Mouse (Mus musculus): Measurements from ENCODE around the gene Pusl1. TPM values are rescaled to one million over a fixed set of nuclear protein-coding genes. Genes with fewer than 3 reads are reported as not detected.
A peak's percentile ranks its signal among the peaks of the same experiment; 100 is the strongest.

Gene Pusl1
- polyA plus RNA-seq (2012; rRNA removed), result 25.2 and 30.8 TPM in 2 replicates

- Histone ChIP-seq H3K27ac (ENCODE audit: insufficient read depth, low read depth, low read length) (peak within 1 kb of the TSS; percentile 100), H3K27me3 (ENCODE audit: control insufficient read depth, insufficient read depth, low read length) (no peaks in the 10 kb centered on the region), H3K4me1 (ENCODE audit: control insufficient read depth, insufficient read depth, insufficient read length, low read length) (peaks cover 21% of the 10 kb centered on the region), H3K36me3 (ENCODE audit: control insufficient read depth, insufficient read depth, low read length) (peaks cover 18% of the 10 kb centered on the region), H3K4me3 (ENCODE audit: low read depth, low read length) (peak within 1 kb of the TSS; percentile 90)
- no peak; the same call in 1 of the 2 replicates for TF ChIP-seq POLR2A (IDR thresholded peaks at IDR 0.05; ENCODE audit: low read depth, low read length)
- TF ChIP-seq CTCF (IDR thresholded peaks at IDR 0.05; ENCODE audit: extremely low read depth, insufficient read length, insufficient replicate concordance, low read depth, low read length), result no peak
- under 1% methylated on average over 52 of the region's 52 CpGs for WGBS
Measured at GRCm38 (mm10) chr4:155891551-155892001, at the start of gene Pusl1, which contains the start of gene Acap3. Pusl1 (minus strand) TSS chr4:155891781. Acap3 (plus strand) TSS chr4:155891822.

GRCm38 (mm10) chr4:155932031-155932430, 40.5 kb upstream of the Pusl1 start:
- Histone ChIP-seq H3K27ac (ENCODE audit: insufficient read depth, low read depth, low read length) (no peak overlapping the region), H3K4me1 (ENCODE audit: control insufficient read depth, insufficient read depth, insufficient read length, low read length) (no peaks in the 10 kb centered on the region), H3K4me3 (ENCODE audit: low read depth, low read length) (no peak overlapping the region), H3K27me3 (ENCODE audit: control insufficient read depth, insufficient read depth, low read length) (peaks cover 2% of the 10 kb centered on the region; the same call in 1 of the 2 replicates), H3K36me3 (ENCODE audit: control insufficient read depth, insufficient read depth, low read length) (no peaks in the 10 kb centered on the region)
- TF ChIP-seq CTCF (IDR thresholded peaks at IDR 0.05; ENCODE audit: extremely low read depth, insufficient read length, insufficient replicate concordance, low read depth, low read length) (no peak), POLR2A (IDR thresholded peaks at IDR 0.05; ENCODE audit: low read depth, low read length) (no peak)
- 33% methylated on average over 1 of the region's 1 CpGs for WGBS

GRCm38 (mm10) chr4:155908751-155909150, 17.2 kb upstream of the Pusl1 start:
- WGBS, result 76% methylated on average over 4 of the region's 4 CpGs
- Histone ChIP-seq H3K4me1 (ENCODE audit: control insufficient read depth, insufficient read depth, insufficient read length, low read length) (no peaks in the 10 kb centered on the region), H3K4me3 (ENCODE audit: low read depth, low read length) (no peak overlapping the region), H3K36me3 (ENCODE audit: control insufficient read depth, insufficient read depth, low read length) (peaks cover 3% of the 10 kb centered on the region), H3K27me3 (ENCODE audit: control insufficient read depth, insufficient read depth, low read length) (no peaks in the 10 kb centered on the region), H3K27ac (ENCODE audit: insufficient read depth, low read depth, low read length) (no peak overlapping the region)
- no peak for TF ChIP-seq CTCF (IDR thresholded peaks at IDR 0.05; ENCODE audit: extremely low read depth, insufficient read length, insufficient replicate concordance, low read depth, low read length)
- no peak for TF ChIP-seq POLR2A (IDR thresholded peaks at IDR 0.05; ENCODE audit: low read depth, low read length)

- TF ChIP-seq POLR2A (IDR thresholded peaks at IDR 0.05; ENCODE audit: low read depth, low read length), result no peak
- no peak for TF ChIP-seq CTCF (IDR thresholded peaks at IDR 0.05; ENCODE audit: extremely low read depth, insufficient read length, insufficient replicate concordance, low read depth, low read length)
- Histone ChIP-seq H3K4me1 (ENCODE audit: control insufficient read depth, insufficient read depth, insufficient read length, low read length) (no peaks in the 10 kb centered on the region), H3K4me3 (ENCODE audit: low read depth, low read length) (no peak overlapping the region), H3K36me3 (ENCODE audit: control insufficient read depth, insufficient read depth, low read length) (peaks cover 6% of the 10 kb centered on the region), H3K27me3 (ENCODE audit: control insufficient read depth, insufficient read depth, low read length) (no peaks in the 10 kb centered on the region), H3K27ac (ENCODE audit: insufficient read depth, low read depth, low read length) (no peak overlapping the region)
- WGBS, result 71% methylated on average over 7 of the region's 7 CpGs
Measured at GRCm38 (mm10) chr4:155908281-155908680, 16.7 kb upstream of the Pusl1 start.

- Histone ChIP-seq H3K4me3 (ENCODE audit: low read depth, low read length) (no peak overlapping the region), H3K4me1 (ENCODE audit: control insufficient read depth, insufficient read depth, insufficient read length, low read length) (no peaks in the 10 kb centered on the region), H3K36me3 (ENCODE audit: control insufficient read depth, insufficient read depth, low read length) (peaks cover 14% of the 10 kb centered on the region), H3K27me3 (ENCODE audit: control insufficient read depth, insufficient read depth, low read length) (no peaks in the 10 kb centered on the region), H3K27ac (ENCODE audit: insufficient read depth, low read depth, low read length) (no peak overlapping the region)
- TF ChIP-seq POLR2A (IDR thresholded peaks at IDR 0.05; ENCODE audit: low read depth, low read length), result no peak
- no peak for TF ChIP-seq CTCF (IDR thresholded peaks at IDR 0.05; ENCODE audit: extremely low read depth, insufficient read length, insufficient replicate concordance, low read depth, low read length)
- 76% methylated on average over 11 of the region's 11 CpGs for WGBS
Measured at GRCm38 (mm10) chr4:155907003-155907402, 15.4 kb upstream of the Pusl1 start.

- WGBS, result 87% methylated on average over 9 of the region's 9 CpGs
Measured at GRCm38 (mm10) chr4:155906125-155906524, 14.5 kb upstream of the Pusl1 start.

GRCm38 (mm10) chr4:155905634-155906033, 14.1 kb upstream of the Pusl1 start:
- peaks cover 19% of the 10 kb centered on the region for H3K36me3 ChIP-seq (ENCODE audit: control insufficient read depth, insufficient read depth, low read length)
- H3K27me3 ChIP-seq (ENCODE audit: control insufficient read depth, insufficient read depth, low read length), result no peaks in the 10 kb centered on the region
- 91% methylated on average over 13 of the region's 13 CpGs for WGBS
- TF ChIP-seq CTCF (IDR thresholded peaks at IDR 0.05; ENCODE audit: extremely low read depth, insufficient read length, insufficient replicate concordance, low read depth, low read length) (no peak), POLR2A (IDR thresholded peaks at IDR 0.05; ENCODE audit: low read depth, low read length) (no peak)
- no peaks in the 10 kb centered on the region for H3K4me1 ChIP-seq (ENCODE audit: control insufficient read depth, insufficient read depth, insufficient read length, low read length)
- no peak overlapping the region for H3K27ac ChIP-seq (ENCODE audit: insufficient read depth, low read depth, low read length)
- H3K4me3 ChIP-seq (ENCODE audit: low read depth, low read length), result no peak overlapping the region

More at GRCm38 (mm10) chr4:155906125-155906524, 14.5 kb upstream of the Pusl1 start:
- Histone ChIP-seq H3K4me1 (ENCODE audit: control insufficient read depth, insufficient read depth, insufficient read length, low read length) (no peaks in the 10 kb centered on the region), H3K36me3 (ENCODE audit: control insufficient read depth, insufficient read depth, low read length) (peaks cover 17% of the 10 kb centered on the region), H3K4me3 (ENCODE audit: low read depth, low read length) (no peak overlapping the region), H3K27me3 (ENCODE audit: control insufficient read depth, insufficient read depth, low read length) (no peaks in the 10 kb centered on the region), H3K27ac (ENCODE audit: insufficient read depth, low read depth, low read length) (no peak overlapping the region)
- TF ChIP-seq POLR2A (IDR thresholded peaks at IDR 0.05; ENCODE audit: low read depth, low read length), result no peak

Measured in small intestine, adult 2 months (tissue).